Mouse (Mus musculus) T-cell, adult 2 months (primary cell): ENCODE measurements at regions not wholly inside any gene's neighbourhood (a gene's known extent, or its start where the extent isn't known, plus 50 kb on each side); places are given as distances from the start of the nearest gene placed in this dataset.

Experiments
- DNase-seq: peaks from one replicate; pipeline ENCODE4 v3.0.0; 2022; ENCODE audit warnings: low spot score

GRCm38 (mm10) chr13:110897621-110898020 is 357.2 kb upstream of the Actbl2 start:
- no peak for DNase-seq

- no peak for DNase-seq
Observed at GRCm38 (mm10) chr13:110902994-110903644, 351.7 kb upstream of the Actbl2 start.

- no peak for DNase-seq
Observed at GRCm38 (mm10) chr13:110907319-110907955, 347.4 kb upstream of the Actbl2 start.

- no peak for DNase-seq
Observed at GRCm38 (mm10) chr13:110911866-110912265, 342.9 kb upstream of the Actbl2 start.

- DNase-seq: no peak
Observed at GRCm38 (mm10) chr13:110913177-110913576, 341.6 kb upstream of the Actbl2 start.

DNA sequence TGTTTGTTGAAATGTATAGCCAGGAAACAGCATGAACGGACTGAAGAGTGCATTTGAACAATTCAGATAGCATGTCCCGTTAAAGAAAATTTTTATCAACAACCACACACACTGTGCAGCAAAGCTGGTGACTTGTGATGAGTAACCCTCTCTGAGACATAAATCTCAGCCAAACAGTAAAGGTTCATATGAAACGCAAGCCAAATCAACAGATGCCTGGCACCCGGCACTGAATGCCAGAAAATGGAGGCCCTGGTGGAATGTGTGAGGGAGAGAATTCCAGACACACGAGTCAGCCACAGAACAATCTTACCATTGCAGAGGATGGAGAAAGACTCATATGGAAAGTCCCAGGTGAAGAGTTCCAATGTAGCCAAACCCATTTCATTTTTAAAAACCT is 341.1 kb upstream of the Actbl2 start:
- DNase-seq: no peak

GRCm38 (mm10) chr13:110915161-110915560 is 339.7 kb upstream of the Actbl2 start:
- no peak for DNase-seq

DNA sequence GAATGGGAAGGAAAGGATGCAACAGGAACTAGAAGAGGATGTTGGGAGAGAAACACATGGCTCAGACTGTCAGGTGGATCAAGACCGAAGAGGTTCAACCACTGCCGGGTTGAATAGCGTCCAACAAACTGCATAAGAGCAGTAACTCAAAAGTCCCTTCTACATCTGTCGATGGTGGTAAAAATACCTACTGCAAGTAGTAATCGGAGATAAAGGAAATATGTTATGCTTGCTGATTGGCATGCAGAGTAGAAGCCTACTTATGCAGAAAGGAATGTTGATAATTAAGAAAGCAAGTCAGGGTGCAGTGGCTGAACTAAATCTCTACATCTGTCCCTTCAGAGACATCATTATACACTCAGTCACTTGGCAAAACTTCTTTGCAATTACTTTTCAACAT is 330.9 kb upstream of the Actbl2 start:
- DNase-seq: no peak

GRCm38 (mm10) chr13:110924897-110925296 is 329.9 kb upstream of the Actbl2 start:
- no peak for DNase-seq

GRCm38 (mm10) chr13:110928143-110928542 is 326.7 kb upstream of the Actbl2 start:
- no peak for DNase-seq

GRCm38 (mm10) chr13:110928894-110929293 is 325.9 kb upstream of the Actbl2 start:
- no peak for DNase-seq

GRCm38 (mm10) chr13:110929579-110929978 is 325.2 kb upstream of the Actbl2 start:
- DNase-seq: no peak

DNA sequence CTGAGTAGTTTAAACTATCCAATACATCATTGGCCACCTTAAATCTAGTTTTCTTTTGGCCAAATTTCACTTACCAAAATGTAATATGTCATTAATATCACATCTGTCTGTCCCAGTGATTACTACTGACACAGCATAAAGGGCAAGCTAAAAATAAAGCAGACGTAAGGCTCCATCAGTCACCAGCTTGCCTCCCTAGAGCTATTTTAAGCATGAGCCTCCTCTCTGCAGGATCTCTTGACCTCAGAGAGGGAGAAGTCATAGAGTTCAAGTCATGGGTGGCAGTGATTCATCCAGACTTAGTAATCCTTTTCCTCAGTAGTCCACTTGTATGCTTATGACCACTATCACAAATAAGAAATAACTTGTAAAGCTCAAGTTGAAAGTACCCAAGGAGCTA is 313.2 kb upstream of the Actbl2 start:
- no peak for DNase-seq

DNA sequence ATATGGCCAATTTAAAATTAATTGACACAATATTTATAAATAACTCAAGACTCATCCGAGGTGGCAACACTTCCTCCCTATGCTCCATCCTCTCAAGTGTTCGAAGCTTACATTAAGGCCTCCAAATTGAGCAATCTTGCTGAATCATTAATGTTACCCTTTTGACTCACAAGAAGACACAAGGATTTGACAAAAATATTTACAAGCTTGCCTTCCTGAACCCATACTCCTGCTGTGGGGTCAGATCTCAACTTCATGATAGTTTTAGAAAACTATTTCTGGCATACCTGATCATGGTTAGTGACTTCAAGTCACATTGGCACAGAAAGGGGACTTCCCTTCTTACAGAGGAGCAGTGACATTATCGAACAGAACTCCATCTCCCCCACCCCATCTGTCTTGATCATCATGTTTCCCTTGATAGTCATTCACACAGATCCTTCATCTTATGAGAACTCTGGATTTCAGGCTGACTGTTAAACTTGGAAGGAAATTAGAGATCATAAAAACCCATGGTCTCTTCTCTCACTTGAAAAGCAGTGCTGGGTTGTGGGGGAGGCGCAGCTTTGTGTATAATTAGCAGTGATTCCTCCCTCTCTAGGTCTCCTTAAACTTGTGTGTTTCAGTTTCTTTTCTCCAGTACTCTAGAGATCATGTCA is 311.7 kb upstream of the Actbl2 start:
- DNase-seq: no peak

DNA sequence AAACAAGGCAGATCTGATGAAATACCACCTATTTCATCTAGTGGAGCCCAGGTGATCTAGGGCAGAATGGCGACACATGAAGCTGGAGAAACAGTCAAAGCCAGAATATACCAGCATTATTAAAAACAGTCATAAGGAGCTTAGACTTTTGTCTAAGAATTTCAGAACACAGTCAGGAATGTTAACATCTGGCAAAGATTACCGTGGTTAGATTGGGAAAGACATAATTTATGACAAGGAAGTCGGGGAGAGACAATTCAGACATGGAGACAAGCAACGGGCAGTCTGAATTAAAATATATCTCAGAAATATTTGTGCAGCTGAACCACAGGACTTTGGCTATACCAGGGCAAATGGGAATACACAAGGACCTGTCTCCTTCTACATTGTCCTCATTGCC is 310.8 kb upstream of the Actbl2 start:
- DNase-seq: no peak

GRCm38 (mm10) chr13:110944683-110945082 is 310.1 kb upstream of the Actbl2 start:
- no peak for DNase-seq

- DNase-seq: no peak
Observed at GRCm38 (mm10) chr13:110960212-110960611, 294.6 kb upstream of the Actbl2 start.

DNA sequence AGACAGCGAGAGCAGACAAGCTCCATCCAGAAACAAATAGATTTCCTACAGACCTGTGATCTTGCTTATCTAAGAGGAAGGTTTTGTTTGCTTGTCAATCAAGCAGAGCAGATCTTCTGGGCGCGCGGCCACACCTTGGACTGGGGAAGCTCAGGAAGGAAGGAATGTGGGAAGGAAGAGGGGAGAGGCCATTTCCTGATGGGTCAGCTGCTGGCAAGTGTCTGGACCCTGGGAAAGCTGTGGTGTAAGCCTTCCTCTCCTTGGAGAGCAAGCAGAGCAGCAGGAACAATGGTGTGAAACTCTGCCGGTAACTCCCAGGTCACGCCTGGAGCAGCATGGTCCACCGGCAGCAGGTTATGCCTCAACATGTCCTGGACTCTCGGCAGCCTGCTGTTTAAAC is 287.7 kb upstream of the Actbl2 start:
- DNase-seq: no peak

GRCm38 (mm10) chr13:110967626-110968506 is 286.9 kb upstream of the Actbl2 start:
- DNase-seq: peak; percentile 14

- DNase-seq: no peak
Observed at GRCm38 (mm10) chr13:110968507-110968905, 286.3 kb upstream of the Actbl2 start.

- DNase-seq: no peak
Observed at GRCm38 (mm10) chr13:110977379-110977778, 277.4 kb upstream of the Actbl2 start.

DNA sequence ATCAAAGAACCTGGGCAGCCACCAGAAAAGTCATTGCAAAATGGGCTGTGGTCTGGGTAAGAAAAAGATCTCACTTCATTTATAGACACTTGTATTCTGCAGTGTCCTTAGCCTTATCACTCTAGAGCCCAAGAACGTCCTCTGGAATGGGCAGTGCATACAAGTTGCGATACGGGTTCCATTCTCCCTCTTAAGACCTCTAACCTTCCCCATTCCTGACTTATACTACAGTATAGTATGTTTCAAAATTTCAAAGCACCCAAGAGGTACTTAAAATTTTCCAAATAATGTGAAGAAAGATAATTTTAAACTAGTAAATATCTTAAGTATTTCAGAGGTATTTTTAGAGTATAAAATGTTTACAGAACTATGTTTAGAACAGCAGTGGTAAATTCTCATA is 276.8 kb upstream of the Actbl2 start:
- no peak for DNase-seq
